Mouse (Mus musculus) kidney, adult 2 months (tissue): ENCODE measurements at regions not wholly inside any gene's neighbourhood (a gene's known extent, or its start where the extent isn't known, plus 50 kb on each side); places are given as distances from the start of the nearest gene placed in this dataset.
"Not testable (repeated sequence)": the region's sequence is repeated elsewhere in the genome, so short reads cannot be mapped to it uniquely, and the experiment has no call there.

Source experiments
- DNase-seq: peaks from one replicate; pipeline ENCODE4 v3.0.0; 2021
- H3K27ac ChIP-seq: fragments of 200-500 bp; 2 replicates; pipeline ENCODE4 v1.5.1; 2012; ENCODE audit warnings: low read depth, low read length, control low read depth, inconsistent platforms; ENCODE audit not compliant: insufficient read depth
- H3K27me3 ChIP-seq: fragments of 200-500 bp; replicated peaks from 2 replicates; pipeline ENCODE4 v1.6.1; 2012; ENCODE audit warnings: mild to moderate bottlenecking, moderate library complexity, low read length, inconsistent platforms; ENCODE audit not compliant: control insufficient read depth, insufficient read depth
- H3K36me3 ChIP-seq: fragments of 200-500 bp; 2 replicates; pipeline ENCODE4 v1.6.1; 2012; ENCODE audit warnings: mild to moderate bottlenecking, moderate library complexity, low read length, inconsistent platforms; ENCODE audit not compliant: control insufficient read depth, insufficient read depth
- H3K4me1 ChIP-seq: fragments of 200-500 bp; 2 replicates; pipeline ENCODE4 v1.6.1; 2011; ENCODE audit warnings: low read length; ENCODE audit not compliant: control insufficient read depth, insufficient read depth
- H3K4me3 ChIP-seq: fragments of 200-500 bp; 2 replicates; pipeline ENCODE4 v1.5.1; 2011; ENCODE audit warnings: mild to moderate bottlenecking, low read depth, low read length, control low read depth; ENCODE audit not compliant: insufficient read depth
- CTCF ChIP-seq: fragments of 200-500 bp; conservative IDR thresholded peaks from 2 replicates; pipeline ENCODE4 v1.5.1; 2011; ENCODE audit warnings: low read depth, mild to moderate bottlenecking, control low read depth, low read length, moderate library complexity, mixed read lengths; ENCODE audit not compliant: insufficient read depth, insufficient read length
- POLR2A ChIP-seq: fragments of 200-500 bp; IDR thresholded peaks from one replicate; pipeline ENCODE4 v1.6.1; 2011; ENCODE audit warnings: low read depth, low read length, control low read depth
- WGBS: fragments of 180-500 bp; shearing (Covaris S2); methylation state at CpG from one replicate; pipeline ENCODE4 v1.1.7; 2018; 5-methylcytosine and 5-hydroxymethylcytosine counted together

DNA sequence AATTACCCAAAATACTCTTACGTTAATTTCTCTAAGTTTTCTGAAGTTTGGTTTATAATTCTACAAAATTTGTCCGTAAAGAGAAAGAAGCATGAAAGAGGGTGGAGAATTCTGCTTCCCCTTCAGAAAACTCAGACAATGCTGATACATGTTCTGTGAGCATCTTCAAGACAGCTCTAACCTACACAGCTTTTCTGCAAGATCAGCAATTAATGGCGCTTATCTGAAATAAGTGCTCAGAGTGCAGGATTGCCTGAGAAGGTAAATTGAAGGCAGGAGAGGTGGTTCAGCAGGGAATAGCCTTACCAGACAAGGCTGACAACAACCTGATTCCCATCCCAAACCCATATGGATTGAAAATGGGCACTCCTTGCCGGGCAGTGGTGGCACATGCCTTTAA is 122.5 kb upstream of the Mon1b start:
- Histone ChIP-seq H3K27me3 (no peaks in the 10 kb centered on the region), H3K36me3 (no peaks in the 10 kb centered on the region), H3K27ac (no peak overlapping the region), H3K4me3 (no peak overlapping the region), H3K4me1 (no peaks in the 10 kb centered on the region)
- no peak for TF ChIP-seq POLR2A
- no peak for TF ChIP-seq CTCF
- 95% methylated on average over 4 of the region's 4 CpGs for WGBS
- DNase-seq = no peak

- Histone ChIP-seq H3K4me3 (no peak overlapping the region), H3K4me1 (no peaks in the 10 kb centered on the region), H3K27ac (no peak overlapping the region), H3K36me3 (no peaks in the 10 kb centered on the region), H3K27me3 (no peaks in the 10 kb centered on the region)
- WGBS = 61% methylated on average over 14 of the region's 14 CpGs
- TF ChIP-seq CTCF (no peak), POLR2A (no peak)
- DNase-seq = peak; percentile 40
Observed at GRCm38 (mm10) chr8:113513886-113514730, 121.3 kb upstream of the Mon1b start.

DNA sequence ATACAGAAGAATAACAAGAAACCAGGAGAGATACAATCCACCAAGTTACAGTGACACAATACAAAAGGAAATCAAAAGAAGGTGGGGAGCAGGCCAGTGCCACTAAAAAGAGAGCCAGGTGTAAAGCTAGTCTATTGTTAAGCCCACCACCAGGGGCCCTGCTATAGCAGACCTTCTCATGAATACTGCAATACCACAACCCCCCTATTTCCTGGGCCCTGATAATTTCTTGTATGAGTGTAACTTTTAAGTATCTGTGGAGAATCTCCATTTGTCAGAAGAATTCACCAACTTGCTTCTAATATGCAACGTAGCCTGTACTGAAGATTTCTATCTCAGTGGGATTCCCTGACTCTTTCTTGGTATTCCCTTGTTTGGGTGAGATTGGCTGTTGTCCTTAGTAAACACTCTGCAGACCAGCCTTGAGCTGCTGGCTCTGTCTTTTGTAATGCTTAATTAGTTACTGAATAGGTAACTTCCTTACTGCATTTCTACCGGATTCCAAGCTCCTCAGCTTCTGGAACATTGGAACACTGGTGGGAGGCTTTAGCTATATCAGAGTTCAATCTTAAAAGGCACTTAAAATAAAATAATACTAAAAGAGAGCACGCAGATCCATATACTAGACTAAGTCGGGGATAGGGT is 120.5 kb upstream of the Mon1b start:
- not testable (repeated sequence) for H3K27ac ChIP-seq, H3K4me1 ChIP-seq, DNase-seq, H3K27me3 ChIP-seq, H3K4me3 ChIP-seq, H3K36me3 ChIP-seq
- WGBS = 60% methylated on average over 4 of the region's 4 CpGs

- no peak for DNase-seq
- no peaks in the 10 kb centered on the region for H3K27me3 ChIP-seq
- H3K36me3 ChIP-seq = no peaks in the 10 kb centered on the region
- H3K27ac ChIP-seq = no peak overlapping the region
- H3K4me3 ChIP-seq = no peak overlapping the region
- no peaks in the 10 kb centered on the region for H3K4me1 ChIP-seq
- WGBS = 72% methylated on average over 7 of the region's 7 CpGs
- no peak for TF ChIP-seq POLR2A
- no peak for TF ChIP-seq CTCF
Observed at GRCm38 (mm10) chr8:113516176-113516575, 119.2 kb upstream of the Mon1b start.

GRCm38 (mm10) chr8:113517912-113518311 is 117.5 kb upstream of the Mon1b start:
- H3K4me3 ChIP-seq = no peak overlapping the region
- H3K27ac ChIP-seq = no peak overlapping the region
- no peaks in the 10 kb centered on the region for H3K4me1 ChIP-seq
- no peaks in the 10 kb centered on the region for H3K36me3 ChIP-seq
- WGBS = 92% methylated on average over 1 of the region's 1 CpGs
- DNase-seq = no peak
- TF ChIP-seq POLR2A (no peak), CTCF (no peak)
- H3K27me3 ChIP-seq = no peaks in the 10 kb centered on the region

DNA sequence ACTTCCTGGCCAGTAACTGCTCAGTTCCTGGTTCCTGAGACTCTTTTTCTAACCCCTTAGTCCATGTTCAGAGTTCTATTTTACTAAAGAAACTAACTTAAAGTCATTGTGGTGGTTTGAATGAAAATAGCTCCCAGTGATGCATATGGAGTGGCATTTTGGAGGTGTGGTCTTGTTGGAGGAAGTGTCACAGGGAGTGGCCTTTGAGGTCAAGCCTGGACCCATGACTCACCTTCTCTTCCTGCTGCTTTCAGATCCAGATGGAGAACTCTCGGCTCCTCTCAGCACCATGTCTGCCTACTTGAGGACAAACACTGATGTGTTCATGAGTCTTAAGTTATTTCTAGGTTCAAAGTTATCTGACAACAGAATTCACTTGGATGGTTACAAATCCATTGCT is 111.8 kb upstream of the Mon1b start:
- Histone ChIP-seq H3K4me3 (no peak overlapping the region), H3K27ac (no peak overlapping the region), H3K4me1 (no peaks in the 10 kb centered on the region), H3K36me3 (no peaks in the 10 kb centered on the region), H3K27me3 (no peaks in the 10 kb centered on the region)
- TF ChIP-seq CTCF = no peak
- 54% methylated on average over 1 of the region's 1 CpGs for WGBS
- DNase-seq = no peak

DNA sequence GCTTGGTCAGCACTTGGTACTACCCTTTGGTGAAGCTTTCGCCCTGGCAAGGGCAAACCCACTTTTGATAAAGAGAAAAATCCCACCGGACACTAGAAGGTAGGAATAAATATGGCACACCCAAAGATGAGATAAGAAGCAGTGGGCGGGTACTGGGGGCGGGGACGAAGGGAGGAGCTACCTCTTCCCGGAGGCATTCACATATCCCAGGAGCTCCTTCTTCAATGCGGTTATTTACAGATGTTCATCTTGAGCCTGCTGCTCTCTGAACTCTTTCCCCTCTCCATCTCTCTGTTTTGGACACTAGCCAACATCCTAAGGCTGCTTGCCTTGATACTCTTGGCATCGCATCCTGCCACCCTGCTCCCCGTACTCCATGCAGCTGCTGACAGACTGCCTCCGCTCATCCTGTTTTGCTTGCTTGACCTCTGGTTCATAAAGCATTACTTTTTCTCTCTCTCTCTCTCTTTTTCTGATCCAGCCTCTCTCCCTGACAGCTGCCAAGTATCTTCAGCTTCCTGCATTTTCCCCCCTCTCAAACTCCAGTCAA is 104.2 kb upstream of the Mon1b start:
- no peaks in the 10 kb centered on the region for H3K4me1 ChIP-seq
- TF ChIP-seq POLR2A (no peak), CTCF (no peak)
- WGBS = 45% methylated on average over 10 of the region's 10 CpGs

More for the DNA sequence above, 104.2 kb upstream of the Mon1b start:
- Histone ChIP-seq H3K27ac (no peak overlapping the region), H3K36me3 (no peaks in the 10 kb centered on the region), H3K4me3 (no peak overlapping the region), H3K27me3 (no peaks in the 10 kb centered on the region)
- peak; percentile 1 for DNase-seq
